Mouse (Mus musculus): Measurements from ENCODE around the gene Efcab10. TPM values are rescaled to one million over a fixed set of nuclear protein-coding genes. Genes with fewer than 3 reads are reported as not detected.

Gene Efcab10
- 15.9 and 18.4 TPM in 2 replicates for polyA plus RNA-seq (2021; fragmentation: Nextera tagmentation)
- long read RNA-seq, experiment 1, partial matches to known transcripts: 0 of 3 reads
- long read RNA-seq, experiment 1, other reads (novel, unspliced or antisense): 2 of 3 reads
- long read RNA-seq, experiment 2, transcript Efcab10-201 (4 exons, 673 nt): major isoform, 10 of 10 reads
- long read RNA-seq, experiment 2, partial matches to known transcripts: 0 of 10 reads
- long read RNA-seq, experiment 2, other reads (novel, unspliced or antisense): 0 of 10 reads

GRCm38 (mm10) chr12:33394804-33395623 is at the start of gene Efcab10:
Efcab10 (plus strand) TSS chr12:33394854.

DNA sequence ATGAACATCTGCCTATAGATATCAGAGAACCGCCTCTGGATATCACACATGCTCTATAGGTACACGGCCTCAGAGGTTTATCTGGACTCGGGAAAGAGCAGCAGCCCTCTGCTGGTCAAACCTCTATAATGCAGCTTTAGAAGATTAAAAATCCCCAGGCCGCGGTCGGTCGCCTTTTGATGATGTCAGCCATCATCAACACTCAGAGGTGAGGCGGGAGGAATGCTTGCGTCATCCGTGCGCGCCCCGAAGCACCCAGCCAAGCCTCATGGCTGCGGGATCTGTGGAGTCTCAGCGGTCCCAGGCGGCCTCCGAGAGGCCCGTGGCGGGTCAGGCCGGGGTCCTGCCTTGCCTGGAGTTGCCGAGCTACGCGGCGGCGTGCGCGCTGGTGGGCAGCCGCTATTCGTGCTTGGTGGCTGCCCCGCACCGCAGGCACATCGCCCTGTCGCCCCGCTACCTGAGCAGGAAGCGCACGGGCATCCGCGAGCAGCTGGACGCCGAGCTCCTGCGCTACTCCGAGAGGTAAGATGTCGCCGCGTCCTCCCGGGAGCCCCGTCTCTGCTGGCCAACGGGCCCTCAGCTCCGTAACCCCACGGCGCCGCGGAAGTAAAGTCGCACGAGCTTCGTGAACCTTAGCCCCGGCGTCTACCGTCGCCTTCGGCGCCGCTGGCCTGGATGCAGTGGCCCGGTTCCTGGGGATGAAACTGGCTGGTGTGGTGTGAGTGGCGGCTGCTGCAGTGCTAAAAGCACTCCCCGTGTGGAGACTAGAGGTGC is 34.9 kb downstream of the Efcab10 start, which contains the start of gene Twistnb:
Twistnb (plus strand) TSS at position 249 of the 774 bp plus-strand sequence.

Other genes starting within 250 kb of the Efcab10 start
- 12.3 and 21.9 TPM in 2 replicates for gene Atxn7l1, start 247.2 kb upstream of the Efcab10 start, polyA plus RNA-seq (2021; fragmentation: Nextera tagmentation)
- gene Twistnb, start 34.8 kb downstream of the Efcab10 start, polyA plus RNA-seq (2021; fragmentation: Nextera tagmentation): 21.8 and 35.8 TPM in 2 replicates